Mouse (Mus musculus): ENCODE data around the gene Hmgcl.
"Not testable (repeated sequence)": the region's sequence is repeated elsewhere in the genome, so short reads cannot be mapped to it uniquely, and the experiment has no call there.

Gene Hmgcl

DNA sequence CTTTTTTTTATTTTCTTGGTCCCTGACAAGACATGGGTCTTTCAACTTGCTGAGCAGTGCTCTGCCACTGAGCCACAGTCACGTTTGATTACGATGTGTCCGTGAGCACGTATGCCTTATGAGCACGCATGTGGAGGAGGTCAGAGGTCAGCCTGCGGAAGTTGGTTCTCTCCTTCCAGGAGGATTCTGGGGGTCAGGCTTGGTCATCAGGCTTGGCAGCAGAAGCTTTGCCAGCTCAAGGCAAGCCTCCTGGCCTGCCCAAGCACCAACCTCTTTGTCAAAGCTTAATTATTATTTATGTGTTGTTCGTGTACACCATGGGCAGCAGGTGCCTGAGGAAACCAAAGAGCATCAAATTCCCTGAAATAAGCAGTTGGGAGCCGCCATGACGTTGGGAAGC is 17.9 kb upstream of the Hmgcl start:
- DNase-seq, result no peak

- DNase-seq, result no peak
Measured at GRCm38 (mm10) chr4:135929405-135929804, 16.8 kb upstream of the Hmgcl start.

- no peak for DNase-seq
Measured at GRCm38 (mm10) chr4:135929828-135930227, 16.4 kb upstream of the Hmgcl start.

GRCm38 (mm10) chr4:135930239-135930638 is 16.0 kb upstream of the Hmgcl start:
- DNase-seq, result no peak

GRCm38 (mm10) chr4:135931832-135932231 is 14.4 kb upstream of the Hmgcl start:
- DNase-seq, result no peak

GRCm38 (mm10) chr4:135934708-135935500 is 11.3 kb upstream of the Hmgcl start:
- no peak for DNase-seq

DNA sequence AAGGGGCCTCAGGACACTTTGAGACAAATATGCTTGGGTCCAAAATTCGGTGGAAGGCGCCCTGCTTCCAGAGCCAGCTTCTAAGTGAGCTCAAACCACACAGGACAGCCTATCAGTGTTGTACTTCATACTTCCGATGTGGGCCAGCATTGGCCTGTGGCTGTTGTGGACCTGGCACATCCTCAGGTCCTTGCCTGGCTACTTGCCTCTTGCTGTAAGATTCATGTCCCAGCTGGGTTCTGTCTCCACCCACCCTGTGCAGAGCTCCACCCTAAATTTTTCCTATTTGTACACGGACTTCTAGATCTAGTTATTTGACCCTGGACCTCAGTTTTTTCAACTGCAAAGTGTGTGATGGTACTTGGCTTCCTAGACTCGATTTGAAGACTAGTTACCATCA is 10.7 kb upstream of the Hmgcl start:
- DNase-seq, result no peak

DNA sequence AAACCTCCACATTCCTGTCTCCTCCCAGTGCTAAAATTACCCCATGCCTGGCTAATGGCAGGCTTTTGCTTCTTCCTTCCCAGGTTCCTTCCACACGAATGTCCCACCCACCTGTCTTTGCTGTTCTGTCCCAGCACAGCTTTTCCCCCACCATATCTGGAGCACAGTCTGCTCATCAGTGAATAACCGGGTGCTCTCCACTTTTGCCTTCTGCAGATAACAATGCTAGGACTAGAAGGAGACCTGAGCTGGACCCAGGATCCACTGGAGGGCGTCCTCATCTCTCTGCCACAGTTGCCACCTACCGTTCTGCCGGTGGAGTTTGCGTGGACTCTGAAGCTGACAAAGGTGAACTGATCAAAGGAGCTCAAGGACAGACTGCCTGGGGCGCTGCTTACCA is 7.4 kb upstream of the Hmgcl start:
- no peak for DNase-seq

GRCm38 (mm10) chr4:135941026-135941425 is 5.2 kb upstream of the Hmgcl start:
- not testable (repeated sequence) for DNase-seq

GRCm38 (mm10) chr4:135942193-135942592 is 4.1 kb upstream of the Hmgcl start:
- no peak for DNase-seq

DNA sequence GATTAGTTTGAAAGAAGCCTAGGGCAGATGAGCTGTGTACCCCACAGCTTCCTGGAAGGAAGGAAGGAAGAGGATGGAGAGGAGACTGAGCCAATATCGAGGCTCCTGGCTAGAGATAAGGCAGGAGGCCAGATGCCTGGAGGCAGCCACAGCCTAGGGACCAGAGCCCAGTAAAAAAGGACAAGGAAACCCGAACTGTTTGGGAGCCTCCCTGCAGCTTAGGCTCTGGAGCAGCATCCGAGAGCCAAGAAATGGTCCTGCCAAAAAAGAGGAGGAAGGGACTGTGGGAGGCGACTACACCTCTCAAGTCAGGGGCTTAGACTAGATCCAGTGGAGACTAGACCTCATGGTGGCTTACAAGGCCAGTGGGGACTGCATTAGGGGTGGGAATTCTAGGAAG is 2.9 kb upstream of the Hmgcl start:
- DNase-seq, result no peak

DNA sequence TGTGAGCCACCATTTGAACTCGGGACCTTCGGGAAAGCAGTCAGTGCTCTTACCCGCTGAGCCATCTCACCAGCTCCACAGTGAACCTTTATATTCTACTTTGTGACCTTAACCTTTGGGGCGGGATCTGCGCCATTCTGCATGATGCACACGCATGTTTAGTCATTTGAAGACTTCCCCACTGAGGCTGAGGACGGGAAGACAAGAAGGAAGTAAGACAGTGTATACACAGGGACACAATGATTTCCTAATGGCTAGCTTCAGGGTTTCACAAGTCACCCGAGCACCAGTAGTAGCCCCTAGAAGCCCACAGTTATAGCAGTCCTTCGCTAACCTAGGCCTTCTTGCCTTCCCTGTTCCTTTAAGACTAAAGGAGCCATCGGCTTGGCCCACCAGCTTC is 542 bp upstream of the Hmgcl start:
- no peak for DNase-seq

GRCm38 (mm10) chr4:135946659-135947301 is 532 bp downstream of the Hmgcl start:
- peak; percentile 19 for DNase-seq

DNA sequence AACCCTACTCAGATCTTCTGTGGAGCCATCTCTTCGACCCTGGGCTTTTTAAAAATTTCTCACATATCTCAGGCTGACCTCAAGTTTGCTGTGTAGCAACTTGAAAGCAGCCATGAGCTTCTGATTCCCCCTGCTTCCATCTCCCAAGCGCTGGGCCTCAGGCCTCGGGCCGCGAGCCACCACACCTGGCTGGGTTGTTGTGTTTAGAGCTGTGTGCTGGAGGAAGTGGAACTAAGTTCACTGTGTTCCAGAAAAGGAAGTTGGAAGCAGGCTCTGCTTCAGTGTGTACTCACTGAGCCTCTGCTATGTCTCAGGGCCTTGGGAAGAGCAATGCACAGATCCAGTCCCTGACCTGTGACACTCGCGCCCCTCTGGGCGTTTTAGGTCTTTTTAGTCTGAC is 1.9 kb downstream of the Hmgcl start:
- no peak for DNase-seq

GRCm38 (mm10) chr4:135949475-135949874 is 3.2 kb downstream of the Hmgcl start:
- DNase-seq, result peak; percentile 33

GRCm38 (mm10) chr4:135949911-135950310 is 3.7 kb downstream of the Hmgcl start:
- peak; percentile 45 for DNase-seq

GRCm38 (mm10) chr4:135950365-135950764 is 4.1 kb downstream of the Hmgcl start:
- DNase-seq, result no peak

DNA sequence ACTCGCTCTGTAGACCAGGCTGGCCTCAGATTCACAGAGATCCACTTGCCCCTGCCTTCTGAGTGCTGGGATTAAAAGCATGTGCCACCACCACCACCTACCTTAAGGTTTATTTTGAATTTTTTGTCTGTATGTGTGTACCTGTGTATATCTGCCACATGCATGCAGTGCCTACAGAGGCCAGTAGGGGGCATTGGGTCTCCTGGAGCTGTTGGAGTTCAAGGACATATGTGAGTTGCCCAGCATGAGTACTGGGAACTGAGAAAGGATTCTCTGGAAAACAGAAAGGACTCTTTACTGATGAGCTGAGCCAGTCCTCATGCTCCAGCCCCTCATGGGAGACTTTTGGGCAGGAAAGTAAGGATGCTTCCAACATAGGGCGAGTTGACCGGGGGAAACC is 5.3 kb downstream of the Hmgcl start:
- no peak for DNase-seq

DNA sequence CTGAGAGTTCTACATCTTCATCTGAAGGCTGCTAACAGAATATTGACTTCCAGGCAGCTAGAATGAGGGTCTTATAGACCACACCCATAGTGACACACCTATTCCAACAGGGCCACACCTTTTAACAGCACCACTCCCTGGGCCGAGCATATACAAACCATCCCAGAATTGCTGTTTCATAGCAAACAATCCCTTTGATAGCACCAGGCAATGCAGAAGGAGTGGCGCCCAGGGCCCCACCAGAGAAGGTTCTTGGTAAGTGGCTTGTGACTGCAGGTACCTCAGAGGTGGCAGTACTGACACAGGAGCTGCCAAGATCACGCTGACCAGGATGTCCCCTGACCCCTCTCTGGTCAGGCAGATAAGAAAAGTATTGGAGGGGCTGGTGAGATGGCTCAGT is 6.9 kb downstream of the Hmgcl start:
- no peak for DNase-seq

DNA sequence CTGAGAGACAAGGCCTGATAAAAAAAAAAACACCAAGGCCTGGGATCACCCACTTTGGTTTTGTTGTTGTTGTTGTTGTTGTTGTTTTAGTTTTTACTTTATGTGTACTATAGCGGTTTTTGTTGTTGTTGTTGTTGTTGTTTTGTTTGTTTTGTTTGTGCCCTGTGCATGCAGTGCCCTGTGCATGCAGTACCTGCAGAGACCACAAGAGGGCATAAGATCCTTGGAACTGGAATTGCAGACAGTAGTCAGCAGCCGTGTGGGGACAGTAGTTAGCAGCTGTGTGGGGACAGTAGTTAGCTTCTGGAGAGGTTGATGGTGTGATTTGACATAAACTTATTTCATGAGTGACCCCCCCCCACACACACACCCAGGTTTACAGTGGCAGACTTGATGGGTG is 8.0 kb downstream of the Hmgcl start:
- DNase-seq, result peak; percentile 48

DNA sequence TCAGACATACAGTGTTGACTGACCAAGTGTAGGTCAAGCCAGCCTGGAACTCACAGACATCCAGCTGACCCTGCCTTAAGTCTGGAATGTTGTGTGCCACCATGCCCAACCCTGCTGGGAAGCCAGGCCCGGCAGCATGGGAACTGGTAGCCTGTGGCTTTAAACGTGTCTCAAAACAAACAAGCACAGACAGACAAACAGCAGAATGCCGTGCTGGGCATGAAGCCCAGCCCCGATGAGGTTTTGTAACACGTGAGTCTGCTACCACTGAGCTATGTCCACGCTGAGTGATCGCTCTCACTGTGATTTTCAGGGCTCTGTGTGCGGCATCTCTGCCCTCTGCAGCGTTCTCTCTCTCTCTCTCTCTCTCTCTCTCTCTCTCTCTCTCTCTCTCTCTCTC is 9.6 kb downstream of the Hmgcl start:
- DNase-seq, result no peak

DNA sequence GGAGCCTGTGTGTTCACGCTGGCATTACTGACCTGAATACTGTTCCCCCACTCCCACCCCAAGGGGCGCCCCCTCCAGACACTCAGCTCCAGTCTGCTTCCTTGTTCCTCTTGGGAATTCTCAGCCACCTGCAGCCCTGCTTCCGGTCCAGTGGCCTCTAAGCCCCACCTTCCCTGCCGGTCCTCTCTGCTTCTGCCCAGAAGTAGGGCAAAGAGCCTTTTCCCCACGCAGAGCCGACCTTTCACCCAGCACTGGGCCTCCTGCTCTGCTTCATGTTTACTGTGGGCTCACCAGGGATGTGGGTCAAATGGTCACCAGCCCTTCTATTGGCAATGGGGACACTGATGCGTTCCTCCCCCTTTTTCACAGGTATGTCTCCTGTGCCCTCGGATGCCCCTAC is 12.1 kb downstream of the Hmgcl start:
- DNase-seq, result peak; percentile 90

GRCm38 (mm10) chr4:135960717-135961116 is 14.5 kb downstream of the Hmgcl start:
- DNase-seq, result peak; percentile 74

DNA sequence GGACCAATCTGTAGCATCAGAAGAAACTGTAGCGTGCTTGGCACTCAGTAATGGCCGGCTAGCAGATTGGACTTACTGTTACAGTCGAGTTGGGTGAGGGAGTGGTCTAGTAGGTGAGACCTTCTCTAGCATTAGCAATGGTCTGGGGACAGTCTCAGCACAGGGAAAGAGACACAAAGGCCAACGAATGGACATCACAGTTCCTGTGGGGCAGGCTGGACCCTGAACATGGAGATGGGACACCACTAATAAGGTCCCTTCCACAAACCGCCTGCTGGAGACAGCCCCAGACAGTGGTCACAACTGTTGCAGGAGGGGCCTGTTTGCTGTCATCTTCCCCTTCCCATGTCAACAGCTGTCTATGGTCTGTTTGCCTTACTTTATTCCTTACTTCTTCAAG is 15.5 kb downstream of the Hmgcl start:
- DNase-seq, result peak; percentile 22

DNA sequence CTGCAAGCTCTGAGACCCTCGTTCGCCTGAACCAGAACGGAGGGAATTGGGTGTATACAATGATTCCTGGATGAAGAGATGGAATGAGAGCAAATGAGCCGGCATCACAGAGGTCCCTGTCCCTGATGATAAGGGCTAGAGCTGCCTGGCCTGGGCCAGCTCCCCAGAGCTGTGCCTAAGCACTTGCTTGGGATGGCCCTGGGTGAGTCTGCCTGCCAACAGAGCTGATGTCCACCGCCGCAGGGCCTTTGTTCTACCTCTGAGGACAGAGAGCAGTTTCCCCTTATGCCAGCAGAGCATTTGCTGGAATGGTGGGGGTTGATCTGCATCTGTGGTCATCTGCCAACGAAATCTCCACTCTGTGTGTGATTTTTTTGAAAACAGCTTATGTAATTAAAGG is 15.9 kb downstream of the Hmgcl start:
- no peak for DNase-seq
